Mouse (Mus musculus) cerebellum, postnatal 25 days (tissue): ENCODE results near the gene Dip2a.

Experiments
- DNase-seq, 2 experiments: peaks; one replicate each; pipeline ENCODE4 v3.0.0; 2021; ENCODE audit warnings: mixed read lengths in 2 of 2

Dip2a gene

DNA sequence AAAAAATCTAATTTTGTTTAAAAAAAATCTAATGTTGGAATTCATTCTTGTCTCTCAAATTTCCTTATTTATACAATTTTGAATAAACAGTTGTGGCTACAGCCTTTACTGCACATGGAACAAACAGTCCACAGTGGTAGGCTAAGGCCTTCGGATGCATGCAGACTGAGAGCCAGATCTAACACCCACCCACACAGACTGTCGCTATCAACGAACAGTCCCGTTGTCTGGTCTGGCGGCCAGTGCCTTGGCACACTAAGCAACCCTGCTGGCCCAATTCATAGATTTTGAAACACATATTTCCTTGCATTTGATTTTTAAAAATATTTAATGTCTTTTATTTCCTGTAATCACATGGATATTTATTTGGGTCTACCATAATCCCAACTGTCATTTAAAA is 45.0 kb downstream of the Dip2a start:
- DNase-seq: no peak

GRCm38 (mm10) chr10:76293222-76293621 is 51.9 kb downstream of the Dip2a start:
- DNase-seq: no peak

DNA sequence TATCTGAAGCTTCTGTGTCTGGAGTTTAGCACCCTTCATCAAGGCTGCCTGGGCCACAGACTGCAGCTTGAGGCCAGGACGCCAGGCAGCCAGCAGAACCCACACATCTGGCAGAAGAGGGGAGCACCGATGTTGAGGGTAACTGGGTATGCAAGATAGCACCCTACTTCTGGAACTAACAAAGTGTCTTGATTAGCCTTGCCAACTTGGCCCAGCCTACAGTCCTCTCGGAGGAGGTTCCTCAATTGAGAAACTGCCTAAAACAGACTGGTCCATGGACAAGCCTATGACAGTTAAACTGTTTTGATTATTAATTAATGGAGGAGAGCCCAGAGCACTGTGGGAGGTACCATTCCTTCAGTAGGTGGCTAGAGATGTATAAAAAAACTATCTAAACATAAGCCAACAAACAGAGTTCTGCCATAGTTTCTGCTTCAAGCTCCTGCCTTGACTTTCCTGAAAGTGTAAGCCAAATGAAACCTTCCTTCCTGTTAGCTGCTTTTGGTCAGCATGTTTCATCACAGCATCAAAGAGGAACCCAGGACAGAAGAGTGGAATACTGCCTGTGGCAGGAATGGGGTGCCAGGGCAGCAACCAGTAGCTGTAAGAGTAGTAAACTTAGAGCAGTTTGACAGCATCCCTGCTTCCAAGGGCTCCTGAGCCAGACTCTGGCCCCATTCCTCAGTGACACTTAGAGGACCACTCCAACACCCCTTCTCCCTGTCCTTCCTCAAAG is 55.0 kb downstream of the Dip2a start:
- DNase-seq: no peak

DNA sequence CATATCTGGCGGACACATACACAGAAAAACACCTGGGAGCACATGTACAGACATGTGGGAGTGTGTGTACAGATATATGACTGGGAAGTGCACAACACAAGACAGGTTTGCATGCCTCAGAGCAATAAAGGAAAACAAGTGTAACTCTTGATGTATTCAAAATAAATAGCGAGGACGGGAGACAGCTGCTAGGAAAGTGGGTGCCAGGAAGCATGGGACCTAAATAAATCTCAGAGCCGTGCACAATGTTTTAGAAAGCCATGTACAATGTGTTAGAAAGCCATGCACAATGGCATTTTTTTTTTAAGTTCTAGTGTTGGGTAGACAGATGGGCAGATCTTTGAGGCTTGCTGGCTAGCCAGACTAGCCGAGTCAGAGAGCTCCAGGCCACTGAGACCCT is 56.0 kb downstream of the Dip2a start:
- no peak for DNase-seq

GRCm38 (mm10) chr10:76288268-76288993 is 56.7 kb downstream of the Dip2a start:
- DNase-seq: no peak

DNA sequence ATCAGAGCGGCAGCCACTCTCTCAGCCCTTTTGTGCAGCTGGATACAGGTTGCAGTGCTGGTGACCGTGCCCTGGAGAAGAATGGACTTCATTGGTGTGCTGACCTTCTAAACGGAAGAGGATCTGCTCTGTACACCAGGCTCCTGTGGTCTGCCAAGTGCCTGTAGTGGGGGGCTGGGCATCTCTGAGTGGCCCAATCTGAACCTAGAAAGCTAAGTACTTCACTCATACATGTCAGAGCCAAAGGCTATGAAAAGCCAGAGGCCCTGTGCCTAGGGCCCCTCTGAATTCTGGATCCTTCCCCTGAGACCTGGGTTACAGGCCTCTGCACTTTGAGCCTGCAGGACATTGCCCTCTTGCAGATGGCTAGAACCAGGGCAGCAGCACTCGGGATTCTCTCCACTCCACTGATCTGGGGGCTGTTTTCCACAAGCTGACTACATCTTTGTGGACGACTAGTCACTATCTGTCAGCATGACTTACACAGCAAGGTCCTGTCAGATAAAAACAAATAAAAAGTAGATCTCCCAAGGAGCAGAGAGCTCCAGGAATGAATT is 66.5 kb downstream of the Dip2a start:
- no peak for DNase-seq

DNA sequence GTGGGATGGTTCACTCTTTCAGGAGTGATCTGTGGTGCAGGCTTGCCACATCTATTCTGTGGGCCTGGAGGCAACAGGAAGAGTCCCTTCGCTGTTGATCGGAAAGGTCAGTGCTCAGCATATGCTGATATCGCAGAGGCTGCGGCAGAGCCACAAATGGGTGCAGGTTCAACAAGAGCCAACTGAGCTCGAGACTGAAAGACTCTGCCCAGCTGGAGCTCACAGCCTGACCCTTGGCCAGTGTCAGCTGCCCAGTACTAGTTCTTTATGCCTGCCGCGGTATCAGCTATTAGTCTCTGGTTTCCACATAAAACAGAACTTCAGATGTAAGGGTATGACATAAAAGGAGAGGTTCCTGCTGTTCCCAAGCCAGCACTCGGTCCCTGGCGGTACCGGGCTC is 69.8 kb downstream of the Dip2a start:
- no peak for DNase-seq

GRCm38 (mm10) chr10:76271238-76271637 is 73.9 kb downstream of the Dip2a start:
- DNase-seq: peak in 1 of 2 experiments; percentile 42

DNA sequence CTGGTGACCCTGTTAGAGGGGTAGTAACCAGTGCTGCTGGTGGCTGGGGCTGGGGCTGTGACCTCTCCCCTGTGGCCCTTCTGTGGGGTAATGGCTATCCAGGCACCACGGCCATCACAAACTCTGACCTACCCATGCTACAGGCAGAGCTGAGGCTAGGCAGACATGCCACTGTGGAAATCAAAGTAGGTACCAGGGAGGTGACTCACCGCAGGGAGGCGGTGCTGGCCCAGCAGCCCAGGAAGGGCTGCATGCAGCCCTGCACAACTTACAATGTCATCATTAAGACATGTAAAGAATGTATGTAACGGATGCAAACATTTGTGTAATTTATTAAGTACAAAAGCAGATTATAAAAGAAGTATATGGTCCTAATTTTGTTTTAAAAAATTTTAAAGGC is 82.7 kb downstream of the Dip2a start:
- DNase-seq: no peak

GRCm38 (mm10) chr10:76261447-76261846 is 83.6 kb downstream of the Dip2a start:
- DNase-seq: no peak

- no peak for DNase-seq
Observed at GRCm38 (mm10) chr10:76260358-76261059, 84.6 kb downstream of the Dip2a start.

GRCm38 (mm10) chr10:76259566-76260232 is 85.4 kb downstream of the Dip2a start:
- DNase-seq: no peak

- DNase-seq: peak in 1 of 2 experiments; percentile 34
Observed at GRCm38 (mm10) chr10:76257719-76258390, 87.2 kb downstream of the Dip2a start.

- DNase-seq: no peak
Observed at GRCm38 (mm10) chr10:76257231-76257630, 87.9 kb downstream of the Dip2a start.

DNA sequence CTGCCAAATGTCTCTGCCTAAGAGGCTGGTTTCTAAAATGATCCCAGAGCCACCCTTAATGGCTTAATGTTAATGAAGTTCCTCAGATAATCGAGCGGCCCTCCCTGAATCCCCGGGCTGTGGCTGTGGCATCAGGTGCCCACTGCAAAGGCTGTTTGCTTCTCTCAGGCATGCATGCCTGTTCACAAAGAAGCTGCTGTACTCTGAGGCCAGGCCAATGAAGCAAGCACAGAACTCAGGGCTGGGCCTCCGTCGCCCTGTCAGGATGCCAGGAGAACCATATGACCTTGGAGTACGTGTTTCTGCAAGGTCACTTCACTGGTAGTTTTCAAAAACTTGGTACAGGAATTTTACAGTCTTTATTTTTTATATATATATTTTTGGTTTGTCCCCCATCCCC is 89.5 kb downstream of the Dip2a start:
- DNase-seq: no peak

DNA sequence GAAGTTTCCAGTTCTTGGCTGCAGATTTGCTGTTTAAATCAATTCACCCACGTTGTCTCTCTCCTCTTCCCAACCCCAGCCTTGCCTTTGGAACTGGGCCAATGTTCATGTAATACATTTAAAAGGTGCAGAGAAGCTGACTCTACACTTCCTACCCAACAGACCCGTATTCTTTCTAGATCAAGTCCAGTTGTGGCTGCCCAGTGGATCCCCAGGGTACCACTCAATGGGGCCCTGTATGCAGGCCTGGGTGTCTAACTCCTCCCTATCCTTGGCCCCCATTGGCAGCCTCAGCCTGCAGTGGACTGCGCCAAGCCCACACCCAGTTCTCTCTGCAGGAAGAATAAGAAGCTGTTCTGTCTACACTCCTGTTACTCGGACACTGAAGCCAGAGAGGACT is 91.6 kb downstream of the Dip2a start, which contains the start of gene S100b:
Gene S100b, plus strand, starts transcription at position 318 of the 400 bp plus-strand sequence.
- no peak for DNase-seq

- no peak for DNase-seq
Observed at GRCm38 (mm10) chr10:76253079-76253478, 92.0 kb downstream of the Dip2a start.

DNA sequence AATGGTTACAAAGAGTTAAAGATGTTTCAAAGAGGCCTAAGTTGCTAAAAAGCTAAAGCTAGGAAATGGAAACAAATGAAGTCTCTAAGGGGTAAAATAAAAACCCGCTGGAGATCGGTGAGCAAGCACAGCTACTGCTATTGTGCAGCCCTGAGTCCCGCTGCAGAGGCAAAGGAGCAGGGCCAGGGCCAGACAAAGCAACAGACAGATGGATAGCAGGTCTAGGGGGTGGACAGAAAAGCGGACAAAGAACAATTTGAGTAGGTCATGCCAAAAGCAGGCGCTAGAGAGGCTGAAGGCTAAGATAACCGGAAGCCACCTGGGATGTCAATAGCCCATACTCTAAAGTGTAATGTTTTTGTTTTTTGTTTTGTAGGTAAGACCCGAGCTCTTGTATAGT is 94.2 kb downstream of the Dip2a start:
- DNase-seq: no peak

- DNase-seq: no peak
Observed at GRCm38 (mm10) chr10:76248647-76248968, 96.5 kb downstream of the Dip2a start.

GRCm38 (mm10) chr10:76247960-76248646 is 97.0 kb downstream of the Dip2a start:
- no peak for DNase-seq

GRCm38 (mm10) chr10:76246601-76247000 is 98.5 kb downstream of the Dip2a start:
- DNase-seq: no peak

DNA sequence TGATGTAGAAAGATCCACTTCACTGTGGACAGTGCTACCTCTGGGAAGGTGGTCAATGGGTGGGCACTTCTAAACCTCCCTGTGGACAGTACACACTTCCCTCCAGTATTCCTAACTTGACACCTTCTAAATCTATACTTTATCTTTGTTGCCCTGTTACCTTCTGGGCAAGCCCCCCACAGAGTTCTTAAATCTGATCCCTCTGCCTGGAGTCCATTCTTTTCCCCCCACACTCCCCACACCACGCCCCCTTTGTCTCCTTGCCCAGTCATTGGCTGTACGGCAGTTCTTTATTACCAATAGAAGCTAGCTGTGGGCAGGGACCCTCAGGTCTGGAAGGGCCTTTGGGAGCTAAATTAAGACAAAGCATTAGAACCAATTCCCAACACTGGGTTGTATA is 100.0 kb downstream of the Dip2a start:
- DNase-seq: no peak
